Mouse (Mus musculus) urinary bladder, postnatal 36 days (tissue): ENCODE results near the gene Ndufb10.

Source experiments
- DNase-seq, 2 experiments: peaks; one replicate each; pipeline ENCODE4 v3.0.0; 2022; ENCODE audit warnings: low spot score in 2 of 2, mixed read lengths in 1 of 2

The Ndufb10 gene

DNA sequence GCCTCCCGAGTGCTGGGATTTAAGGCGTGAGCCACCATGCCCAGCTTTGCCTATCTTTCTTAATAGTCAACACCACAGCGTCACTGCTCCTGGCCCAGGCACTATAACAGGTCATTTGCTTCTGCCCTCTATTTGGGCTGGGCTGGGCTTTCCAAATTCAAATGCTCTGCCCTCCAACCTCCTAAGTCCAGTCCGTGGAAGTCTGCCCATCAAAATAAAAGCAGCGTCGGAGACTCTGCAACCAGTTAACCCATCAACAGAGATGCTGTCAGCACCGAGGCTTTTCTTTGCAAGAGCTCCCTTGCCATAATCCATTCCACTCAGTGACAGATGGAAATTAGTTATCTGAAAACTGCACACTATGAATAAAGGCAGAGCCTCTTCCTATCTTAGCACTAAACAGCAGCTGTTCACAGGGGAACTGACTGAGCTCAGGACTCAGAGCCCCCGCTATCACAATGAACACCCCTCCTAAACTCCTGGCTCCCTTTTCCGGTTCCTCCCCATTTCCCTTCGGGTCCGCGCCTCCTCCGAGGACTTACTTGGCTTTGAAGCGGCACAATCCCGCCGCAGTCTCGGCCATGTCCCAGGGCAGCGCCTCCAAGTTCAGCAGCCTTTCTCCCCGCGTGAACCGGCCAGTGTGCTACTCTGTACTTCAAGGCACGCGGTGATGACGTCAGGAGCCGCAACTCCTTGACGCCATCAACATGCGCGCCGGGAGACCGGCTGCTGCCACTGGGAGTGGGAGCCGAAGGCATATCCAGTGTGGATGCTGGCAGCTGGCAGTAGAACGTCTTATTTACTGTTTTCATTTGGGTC is 17.1 kb downstream of the Ndufb10 start, which contains the start of gene Tbl3:
Tbl3 (minus strand) TSS at position 679 of the 819 bp plus-strand sequence.
- DNase-seq = peak; percentile 88 to 92

GRCm38 (mm10) chr17:24705821-24706220 is 18.5 kb downstream of the Ndufb10 start:
- no peak for DNase-seq

GRCm38 (mm10) chr17:24701251-24701650 is 23.0 kb downstream of the Ndufb10 start:
- no peak for DNase-seq

GRCm38 (mm10) chr17:24699473-24699872 is 24.8 kb downstream of the Ndufb10 start:
- DNase-seq = no peak

- no peak for DNase-seq
Observed at GRCm38 (mm10) chr17:24698715-24699114, 25.6 kb downstream of the Ndufb10 start.

DNA sequence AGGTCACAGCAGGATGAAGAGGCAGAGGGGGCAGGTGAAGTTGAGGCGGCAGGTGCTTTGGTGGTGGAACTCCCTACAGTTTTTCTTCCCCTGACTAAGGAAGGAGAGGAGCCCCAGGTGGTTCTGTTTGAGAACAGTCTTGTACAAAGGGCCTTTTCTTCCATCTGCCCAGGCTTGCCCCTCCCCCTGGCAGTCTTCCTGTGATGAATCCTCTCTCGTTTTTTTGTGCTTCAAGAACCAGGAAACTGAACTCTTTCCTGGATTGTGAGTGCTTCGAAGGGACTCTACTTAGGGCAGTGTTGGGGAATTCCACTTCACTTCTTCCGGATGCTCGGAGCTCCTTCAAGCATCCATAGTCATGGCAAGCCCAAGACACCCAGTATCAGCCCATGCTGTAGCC is 26.3 kb downstream of the Ndufb10 start:
- no peak for DNase-seq

GRCm38 (mm10) chr17:24696011-24696697 is 28.1 kb downstream of the Ndufb10 start, which contains the start of the genes Gfer and Noxo1:
Gene Gfer (minus strand): TSS chr17:24696156.
Gene Noxo1 (plus strand): TSS chr17:24696234.
- DNase-seq = peak; percentile 83 to 89

GRCm38 (mm10) chr17:24695326-24696010 is 28.8 kb downstream of the Ndufb10 start:
- DNase-seq = peak in 1 of 2 experiments; percentile 27

GRCm38 (mm10) chr17:24692385-24692784 is 31.9 kb downstream of the Ndufb10 start:
- no peak for DNase-seq

- DNase-seq = no peak
Observed at GRCm38 (mm10) chr17:24689251-24690081, 34.8 kb downstream of the Ndufb10 start, which contains the start of gene Syngr3. Gene Syngr3 (minus strand): TSS chr17:24689955.

DNA sequence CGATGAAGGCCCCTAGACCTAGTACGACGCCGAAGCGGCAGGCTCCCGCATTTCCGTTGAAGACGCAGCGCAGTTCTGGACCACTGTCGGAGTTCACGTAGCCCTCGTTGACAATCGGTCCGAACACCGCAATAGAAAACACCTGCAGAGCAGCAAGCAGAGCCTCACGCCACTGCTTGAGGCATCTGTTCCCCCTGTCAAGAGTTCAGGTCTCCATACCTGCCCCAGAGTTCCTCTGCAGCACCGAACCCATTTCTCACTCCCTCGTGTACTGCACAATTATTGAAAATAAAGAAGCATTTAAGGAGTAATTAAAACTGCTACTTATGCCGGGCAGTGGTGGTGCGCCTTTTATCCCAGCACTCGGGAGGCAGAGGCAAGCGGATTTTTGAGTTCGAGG is 36.7 kb downstream of the Ndufb10 start:
- no peak for DNase-seq

DNA sequence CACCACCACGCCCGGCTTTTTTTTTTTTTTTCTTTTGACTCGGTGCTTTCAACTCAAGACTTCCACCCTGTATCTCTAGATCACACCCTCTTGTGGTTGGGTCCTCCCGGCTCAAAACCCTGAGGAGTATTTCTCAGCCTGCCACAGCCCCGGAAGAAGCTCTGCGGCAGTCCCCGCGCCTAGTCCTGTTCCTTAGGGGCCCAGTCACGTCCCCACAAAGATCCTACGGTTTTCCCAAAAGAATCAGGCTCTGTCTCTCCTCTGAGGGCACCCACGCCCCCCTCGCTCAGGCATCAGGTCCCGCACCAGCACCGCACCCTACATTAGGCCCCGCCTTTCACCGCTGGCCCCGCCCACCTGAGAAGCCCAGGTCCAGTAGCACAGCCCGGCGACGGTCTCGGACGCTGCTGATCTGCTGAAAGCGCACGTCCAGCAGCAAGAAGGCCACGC is 37.1 kb downstream of the Ndufb10 start:
- DNase-seq = peak in 1 of 2 experiments; percentile 62

DNA sequence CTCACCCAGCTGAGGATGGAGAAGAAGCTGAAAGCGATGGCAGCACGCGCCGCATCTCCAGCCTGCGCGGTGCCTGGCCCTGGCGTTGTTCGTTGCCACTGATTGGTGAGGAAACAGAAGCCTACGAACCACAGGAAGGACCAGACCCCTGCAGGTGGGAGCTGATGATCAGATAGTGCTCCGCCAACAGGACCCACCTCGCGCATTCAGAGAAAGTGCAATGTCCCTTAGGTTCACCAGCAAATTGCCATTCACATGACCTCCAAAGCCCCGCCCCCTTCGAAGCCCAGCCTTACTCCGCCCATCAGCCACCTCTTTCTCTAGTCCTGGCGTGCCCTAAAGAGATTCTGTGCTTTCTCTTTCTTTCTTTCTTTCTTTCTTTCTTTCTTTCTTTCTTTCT is 37.8 kb downstream of the Ndufb10 start:
- no peak for DNase-seq

GRCm38 (mm10) chr17:24677500-24678080 is 46.7 kb downstream of the Ndufb10 start:
- no peak for DNase-seq

DNA sequence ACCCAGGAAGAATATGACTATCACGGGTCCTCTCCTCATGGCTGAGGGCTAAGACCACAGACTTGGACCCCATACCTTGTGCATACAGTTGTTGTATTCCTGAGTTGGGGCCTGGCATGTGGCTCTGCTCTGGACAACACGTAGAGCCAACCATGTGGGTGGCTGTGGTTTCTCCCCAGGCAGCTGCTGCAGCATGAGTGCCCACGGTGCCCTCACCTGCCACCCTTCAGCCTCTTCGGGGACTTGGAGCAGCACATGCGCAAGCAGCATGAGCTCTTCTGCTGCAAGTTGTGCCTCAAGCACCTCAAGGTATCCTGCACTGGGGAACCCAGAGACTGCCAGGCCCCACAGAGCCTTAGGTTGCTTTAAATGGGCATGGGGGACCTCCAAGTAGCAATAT is 47.4 kb downstream of the Ndufb10 start:
- DNase-seq = no peak

DNA sequence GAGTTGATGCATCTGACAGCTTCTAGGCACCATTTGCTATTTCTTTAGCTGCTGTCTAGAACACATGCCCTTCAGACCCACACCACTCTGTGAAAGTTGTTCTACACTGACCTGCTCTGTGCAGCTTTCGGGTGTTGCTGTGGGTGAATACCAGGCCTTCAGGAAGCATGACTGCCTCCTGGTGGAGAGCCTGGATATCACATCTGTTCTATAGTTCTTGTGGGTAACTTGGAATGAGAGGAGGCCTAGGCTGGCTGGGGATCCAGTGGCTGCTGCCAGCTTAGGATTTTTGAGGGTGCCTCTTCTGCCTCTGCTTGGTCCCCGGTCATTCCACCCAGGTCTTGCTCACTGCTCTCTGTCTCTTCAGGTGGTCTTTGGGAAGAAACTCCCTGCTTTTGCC is 48.1 kb downstream of the Ndufb10 start:
- peak; percentile 53 to 59 for DNase-seq

- no peak for DNase-seq
Observed at GRCm38 (mm10) chr17:24674277-24674676, 50.0 kb downstream of the Ndufb10 start.

GRCm38 (mm10) chr17:24672141-24672540 is 52.1 kb downstream of the Ndufb10 start:
- peak in 1 of 2 experiments; percentile 50 for DNase-seq
